Mouse (Mus musculus): ENCODE data around the gene Ugt3a2. TPM values are rescaled to one million over a fixed set of nuclear protein-coding genes. Genes with fewer than 3 reads are reported as not detected.

Gene Ugt3a2
- polyA plus RNA-seq, 1 experiment from 2014 or later: not detected

Other genes with a start within 250 kb of the Ugt3a2 start
- gene Lmbrd2, start 195.0 kb upstream of the Ugt3a2 start, polyA plus RNA-seq (2015; fragmentation: Nextera tagmentation; extraction: Ambion mirVana): 3.8 and 6.0 TPM in 2 replicates
- 26.0 and 27.9 TPM in 2 replicates for gene Skp2, start 180.1 kb upstream of the Ugt3a2 start, polyA plus RNA-seq (2015; fragmentation: Nextera tagmentation; extraction: Ambion mirVana)
- not detected in 2 replicates for gene Ugt3a1, start 58.7 kb upstream of the Ugt3a2 start, polyA plus RNA-seq (2015; fragmentation: Nextera tagmentation; extraction: Ambion mirVana)
- gene Capsl, start 100.5 kb downstream of the Ugt3a2 start, polyA plus RNA-seq (2015; fragmentation: Nextera tagmentation; extraction: Ambion mirVana): 4.0 and 4.4 TPM in 2 replicates
- 0.06 TPM in 1 of 2 replicates, not detected in the other for gene Il7r, start 194.6 kb downstream of the Ugt3a2 start, polyA plus RNA-seq (2015; fragmentation: Nextera tagmentation; extraction: Ambion mirVana)